Mouse (Mus musculus): ENCODE data around the gene Cd4. TPM values are rescaled to one million over a fixed set of nuclear protein-coding genes. Genes with fewer than 3 reads are reported as not detected.
"Not testable (repeated sequence)": the region's sequence is repeated elsewhere in the genome, so short reads cannot be mapped to it uniquely, and the experiment has no call there.

The Cd4 gene
- total RNA-seq, 2 experiments from 2014 or later, result 1.2 TPM; not detected in 1

DNA sequence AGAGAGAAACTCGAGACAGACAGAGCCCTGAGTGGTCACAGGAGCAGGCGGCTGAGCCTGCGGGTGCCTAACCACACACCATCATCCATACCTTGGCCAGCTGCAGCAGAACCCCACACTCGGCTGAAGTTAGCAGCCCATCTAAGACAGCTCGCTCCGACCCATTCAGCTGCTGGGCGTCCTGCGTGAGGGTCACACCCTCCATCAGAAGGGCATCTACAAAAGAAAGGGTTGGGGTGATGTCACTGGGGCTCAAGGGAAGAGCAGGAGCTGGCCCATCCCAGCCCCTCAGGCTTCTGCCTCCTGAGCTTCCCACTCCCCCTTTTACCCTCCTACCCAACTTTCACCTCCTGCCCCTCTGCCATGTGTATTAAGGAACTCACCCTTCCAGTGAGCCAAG is 37.5 kb downstream of the Cd4 start:
- DNase-seq, result no peak

- DNase-seq, result peak; percentile 81
Observed at GRCm38 (mm10) chr6:124847305-124847704, 40.7 kb downstream of the Cd4 start.

DNA sequence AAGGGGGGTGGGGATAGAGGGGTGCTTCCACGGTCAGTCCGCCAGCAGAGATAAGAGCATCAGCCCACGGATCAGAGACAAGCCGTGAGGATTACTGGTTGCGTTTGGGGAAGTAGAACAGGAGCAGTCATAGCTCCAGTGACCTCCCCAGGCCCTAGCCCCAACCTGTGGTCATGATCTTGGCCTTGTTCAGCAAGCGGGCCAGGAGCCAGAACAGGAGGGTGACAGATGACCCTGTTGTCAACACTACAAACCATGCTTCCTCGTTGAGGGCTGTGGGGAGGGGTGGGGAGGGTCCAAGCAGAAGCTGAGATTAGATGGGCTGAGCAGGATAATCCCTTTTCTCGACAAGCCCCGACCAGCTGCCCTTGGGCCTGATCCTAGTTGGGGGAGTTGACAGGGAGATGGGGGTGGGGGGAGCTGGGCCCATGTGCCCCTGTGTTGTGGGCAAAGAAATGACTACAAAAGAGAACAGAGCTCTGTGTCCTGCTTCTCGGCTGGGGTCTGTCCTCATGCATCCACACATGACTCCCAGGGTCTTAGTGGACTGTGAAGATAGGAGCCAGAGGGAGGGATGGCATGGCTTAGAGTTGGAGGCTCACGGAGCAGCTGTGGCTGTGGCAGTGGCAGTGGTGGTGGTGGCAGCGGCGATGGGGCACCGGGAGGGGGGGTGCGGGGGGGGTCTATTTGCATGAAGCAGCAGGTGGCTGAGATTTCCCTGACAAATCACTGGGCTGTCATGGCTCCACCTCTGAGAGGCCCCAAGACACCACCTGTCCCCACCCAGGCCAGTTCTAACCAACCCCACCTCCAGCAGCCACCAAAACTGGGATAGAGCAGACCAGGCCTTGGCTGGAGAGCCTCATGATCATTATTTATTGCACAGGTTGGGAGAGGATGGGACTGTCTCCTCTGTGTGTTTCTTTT is 47.5 kb downstream of the Cd4 start, which contains the start of gene Gnb3:
Gnb3 (minus strand) TSS at position 35 of the 927 bp plus-strand sequence.
- no peak for DNase-seq

DNA sequence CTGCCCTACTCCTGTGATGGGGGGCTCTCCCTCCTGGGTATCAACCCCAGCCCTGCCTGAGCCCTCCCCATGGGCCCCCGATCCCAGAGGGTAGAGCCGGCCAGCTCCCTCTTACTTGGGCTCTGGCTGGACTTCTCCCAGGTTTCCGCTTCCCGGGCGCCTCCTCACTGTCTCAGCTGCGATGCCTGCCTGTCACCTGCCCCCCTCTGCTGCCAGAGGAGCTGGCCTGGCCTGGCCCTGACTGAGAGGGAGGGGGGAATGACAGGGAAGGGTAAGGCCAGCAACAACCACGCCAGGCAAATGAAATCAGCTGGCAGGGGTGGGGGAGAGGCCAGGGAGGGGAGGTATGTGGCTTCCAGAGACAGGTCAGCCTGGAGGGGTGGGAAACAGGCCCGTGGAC is 48.2 kb downstream of the Cd4 start:
- DNase-seq, result peak; percentile 59

- DNase-seq, result no peak
Observed at GRCm38 (mm10) chr6:124836411-124836810, 51.6 kb downstream of the Cd4 start.

DNA sequence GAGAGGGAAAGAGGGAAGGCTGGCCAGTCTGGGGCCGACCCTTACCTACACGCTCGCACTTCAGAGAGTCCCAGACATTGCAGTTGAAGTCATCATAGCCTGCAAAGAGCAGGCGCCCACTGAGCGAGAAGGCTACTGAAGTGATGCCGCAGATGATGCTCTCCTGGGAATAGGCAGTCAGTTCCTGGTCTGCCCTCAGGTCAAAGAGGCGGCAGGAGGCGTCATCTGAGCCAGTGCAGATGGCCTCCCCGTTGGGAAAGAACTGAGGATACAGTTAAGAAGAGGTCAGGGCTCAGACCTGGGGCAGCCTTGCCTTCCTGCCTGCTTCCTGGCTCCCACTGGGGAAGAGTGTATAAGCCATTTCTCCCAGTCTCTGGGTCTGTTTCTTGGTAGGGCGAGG is 52.5 kb downstream of the Cd4 start:
- no peak for DNase-seq

DNA sequence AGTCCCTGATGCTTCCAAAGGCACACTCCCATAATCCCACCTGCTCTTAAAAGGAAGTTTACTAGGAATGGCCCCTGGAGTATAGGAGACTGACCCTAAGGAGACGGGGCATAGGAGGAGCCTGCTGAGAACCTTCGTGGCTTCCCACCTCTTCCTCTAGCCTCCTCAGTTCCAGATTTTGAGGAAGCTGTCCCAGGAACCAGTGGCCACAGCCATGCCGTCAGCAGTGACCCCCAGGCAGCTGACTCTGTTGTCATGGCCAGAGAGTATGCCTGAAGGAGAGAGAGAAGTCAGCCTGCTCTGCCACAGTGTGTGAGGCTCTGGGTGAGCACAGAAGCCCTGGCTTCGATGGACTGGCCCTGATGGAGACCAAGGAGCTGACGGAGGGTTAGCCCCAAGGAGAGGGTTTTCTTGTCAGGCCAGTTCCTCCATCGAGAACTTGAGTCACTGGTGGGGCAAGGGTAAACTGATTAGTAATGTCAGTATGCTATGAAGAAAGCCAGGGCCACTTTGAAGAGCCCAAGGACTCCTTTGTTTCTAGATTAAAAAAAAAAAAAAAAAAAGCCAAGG is 53.4 kb downstream of the Cd4 start:
- DNase-seq, result no peak

DNA sequence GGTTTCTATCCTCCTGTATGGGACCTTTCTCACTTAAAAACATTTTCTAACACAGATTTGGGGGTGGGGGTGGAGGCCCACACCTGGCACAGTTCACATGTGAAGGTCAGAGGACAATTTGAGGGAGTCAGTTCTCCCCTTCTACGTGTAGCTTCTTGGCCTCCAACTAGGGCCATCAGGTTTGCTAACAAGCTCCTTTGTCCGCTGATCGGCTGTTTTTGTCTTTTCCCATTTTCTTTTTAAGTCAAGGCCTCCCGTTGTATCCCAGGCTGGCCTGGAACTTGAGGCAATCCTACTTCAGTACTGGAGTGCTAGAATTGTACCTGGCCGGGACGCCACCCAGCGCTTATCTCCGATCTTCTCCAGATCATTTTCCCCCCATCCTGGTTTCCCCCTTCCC is 56.4 kb downstream of the Cd4 start:
- no peak for DNase-seq

DNA sequence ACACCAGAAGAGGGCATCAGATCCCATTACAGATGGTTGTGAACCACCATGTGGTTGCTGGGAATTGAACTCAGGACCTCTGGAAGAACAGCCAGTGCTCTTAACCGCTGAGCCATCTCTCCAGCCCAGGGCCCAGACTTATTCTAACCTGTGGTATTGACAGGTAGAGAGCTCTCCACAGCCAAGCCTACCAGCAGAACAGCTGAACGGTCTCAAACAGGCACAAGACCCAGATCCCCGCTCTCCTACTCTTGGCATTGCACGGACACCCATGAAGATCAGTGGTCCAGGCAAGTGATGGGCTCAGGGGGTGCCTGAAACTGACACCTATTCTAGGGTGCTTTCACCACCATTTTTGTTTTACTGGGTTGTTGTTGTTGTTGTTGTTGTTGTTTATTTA is 56.8 kb downstream of the Cd4 start:
- DNase-seq, result not testable (repeated sequence)

DNA sequence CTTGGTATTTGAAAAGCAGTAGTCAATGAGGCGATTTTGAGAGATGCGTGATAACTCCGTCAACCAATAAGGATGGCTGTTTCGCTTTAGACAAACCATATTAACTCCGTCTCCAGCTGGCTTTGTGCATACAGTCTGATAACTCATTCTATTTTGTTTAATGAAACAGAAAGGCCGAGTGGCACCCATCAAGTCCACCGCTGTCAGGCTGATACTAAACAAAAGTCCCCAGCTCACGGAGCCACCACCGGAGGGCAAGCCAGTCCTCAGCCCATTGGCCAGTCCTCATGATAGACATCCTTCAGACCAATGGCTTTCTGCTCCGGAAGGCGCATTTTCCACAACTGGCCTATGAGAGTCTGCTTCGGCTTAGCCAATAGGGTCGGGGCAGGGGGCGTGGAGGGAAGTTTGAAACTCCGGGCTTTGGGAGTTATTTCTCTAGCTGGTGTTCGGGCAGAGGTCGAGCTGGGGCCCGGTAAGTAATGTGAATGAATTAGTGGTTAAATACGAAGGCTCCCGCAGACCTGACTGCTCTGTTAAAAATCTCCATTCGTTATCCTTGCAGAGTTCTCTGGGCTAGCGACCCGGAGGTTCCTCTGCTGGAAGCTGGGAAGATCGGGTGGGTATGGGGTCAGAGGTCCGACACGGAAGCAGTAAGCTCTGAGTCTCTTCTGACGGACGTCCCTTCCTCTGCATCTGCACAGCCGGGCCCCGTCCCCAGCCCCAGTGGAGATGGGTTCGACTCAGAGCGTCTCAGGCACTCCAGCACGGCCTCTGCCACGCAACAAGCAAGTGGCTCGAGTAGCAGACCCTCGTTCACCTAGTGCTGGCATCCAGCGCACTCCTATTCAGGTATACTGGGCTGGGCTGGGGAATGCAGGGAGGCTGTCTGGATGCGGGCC is 58.0 kb downstream of the Cd4 start:
- peak; percentile 94 for DNase-seq

DNA sequence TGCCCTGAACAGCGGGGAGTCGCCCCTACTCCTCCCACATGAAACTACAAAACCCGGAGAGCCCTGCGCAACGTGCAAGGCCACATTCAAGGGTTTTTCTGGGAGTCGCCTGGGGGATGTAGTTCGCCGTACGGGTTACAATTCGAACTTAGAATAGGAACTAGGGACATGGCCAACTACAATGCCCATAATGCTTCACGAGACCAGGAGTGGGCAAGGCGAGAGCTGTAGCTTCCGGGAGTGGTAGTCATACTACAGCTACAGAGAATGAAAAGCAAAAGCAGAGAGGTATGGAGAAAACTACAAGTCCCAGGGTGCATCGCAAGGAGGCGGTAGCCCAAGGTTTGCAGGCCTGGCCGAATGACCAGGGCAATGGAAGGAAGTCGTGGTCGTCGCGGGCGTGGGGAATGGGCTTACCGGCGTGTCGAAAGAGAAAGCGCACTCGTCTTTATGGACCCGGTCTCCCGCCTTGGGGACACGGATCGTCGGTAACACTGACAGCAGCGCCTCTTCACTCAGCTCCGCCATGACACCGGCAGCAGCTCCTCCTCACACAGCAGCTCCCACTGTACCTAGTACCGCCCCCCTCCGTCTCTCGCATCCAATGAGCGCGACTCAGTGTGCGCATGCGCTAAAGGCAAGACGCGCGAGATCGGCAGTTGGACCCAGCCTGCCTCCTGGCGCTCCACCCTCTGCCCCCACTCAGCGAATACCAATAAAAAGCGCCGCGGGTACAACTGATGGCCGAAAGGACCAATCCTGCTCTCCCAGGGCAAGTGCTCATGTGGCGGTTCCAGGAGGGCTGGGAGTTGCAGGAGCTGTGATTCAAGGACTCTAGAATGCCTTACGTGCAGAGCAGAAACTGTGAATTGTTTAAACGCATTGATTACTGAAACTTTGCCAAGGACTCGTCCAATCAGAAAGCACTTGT is 58.9 kb downstream of the Cd4 start, which contains the start of the genes Usp5 and Cdca3:
Usp5 (minus strand) TSS at position 617 of the 931 bp plus-strand sequence.
Cdca3 (plus strand) TSS at position 680 of the 931 bp plus-strand sequence.
- peak; percentile 100 for DNase-seq

DNA sequence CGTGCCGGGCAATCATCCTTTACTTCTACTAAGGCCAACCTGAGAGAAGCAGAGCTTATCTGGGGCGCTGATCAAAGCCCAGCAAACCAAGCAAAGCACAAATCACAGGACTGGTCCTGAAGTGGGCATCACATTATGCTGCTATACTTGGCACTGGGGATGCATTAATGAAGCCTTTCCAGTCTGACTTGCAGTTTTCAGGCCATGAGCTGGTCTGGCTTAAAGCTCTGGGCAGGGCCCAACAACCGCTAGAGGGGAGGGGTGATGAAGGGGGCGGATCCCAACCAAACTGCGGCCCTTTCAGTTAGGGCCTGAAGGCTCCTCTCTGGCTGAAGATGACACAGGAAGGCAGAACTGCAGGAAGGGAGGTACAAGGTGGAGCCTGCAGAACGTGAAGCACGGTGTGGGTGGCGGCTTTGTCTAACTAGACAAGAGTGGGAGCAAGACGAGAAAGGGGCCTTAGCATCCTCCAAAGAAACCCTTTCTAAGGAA is 59.9 kb downstream of the Cd4 start:
- DNase-seq, result peak; percentile 42

DNA sequence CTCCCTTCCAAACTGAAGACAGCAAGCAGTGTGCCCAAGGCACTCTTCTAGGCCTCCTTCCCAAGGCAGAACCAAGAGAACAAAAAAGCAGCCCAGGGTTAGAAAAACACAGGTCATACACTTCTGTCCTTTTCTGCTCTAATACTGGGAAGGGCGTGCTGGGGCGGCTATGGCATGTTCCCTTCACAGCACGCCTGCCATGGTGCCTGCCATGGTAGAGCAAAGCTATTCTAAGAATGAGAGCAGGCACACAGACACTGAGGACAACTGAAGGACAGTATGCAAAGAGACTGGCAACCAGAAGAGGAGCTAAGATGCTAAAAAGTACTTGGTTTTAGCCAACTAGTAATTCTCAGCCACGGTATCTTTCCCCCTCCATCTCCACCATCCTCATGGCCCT is 66.0 kb downstream of the Cd4 start:
- DNase-seq, result no peak

DNA sequence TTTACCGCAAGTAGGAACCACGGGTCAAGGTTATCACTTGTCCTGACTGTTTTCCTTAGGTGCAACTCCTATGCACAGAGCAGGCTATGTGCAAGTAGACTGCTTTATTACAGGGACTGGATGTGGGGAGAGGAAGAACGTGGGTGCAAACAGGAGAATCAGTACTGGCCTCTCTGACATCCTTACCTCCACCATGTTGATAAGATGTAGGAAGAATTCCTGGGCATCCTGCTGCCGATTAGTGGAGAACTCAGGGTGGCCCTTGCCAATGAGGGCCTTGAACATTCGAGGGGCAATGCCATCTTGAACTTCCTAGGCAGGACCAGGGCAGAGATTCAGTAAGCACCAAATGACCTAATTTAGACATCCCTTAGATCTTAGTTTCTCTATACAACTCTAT is 67.1 kb downstream of the Cd4 start:
- no peak for DNase-seq

DNA sequence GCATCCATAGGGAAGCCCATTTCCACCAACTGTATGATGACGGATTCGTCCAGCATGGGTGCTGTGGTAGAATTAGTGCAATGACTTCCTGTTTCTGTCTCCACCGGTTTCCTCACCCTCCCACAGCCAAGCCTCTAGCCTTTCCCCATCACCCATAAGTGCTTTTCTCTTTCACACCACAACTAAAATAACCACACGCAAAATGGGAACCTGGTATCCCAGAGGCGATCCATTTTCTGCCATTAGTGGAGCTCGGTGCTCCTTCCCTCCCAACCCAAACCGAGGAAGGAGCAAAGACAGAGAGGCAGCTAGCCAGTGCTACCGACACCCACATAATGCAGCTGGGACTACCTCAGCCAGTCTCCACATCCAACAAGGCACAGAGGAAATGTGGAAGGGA is 70.0 kb downstream of the Cd4 start:
- DNase-seq, result no peak

DNA sequence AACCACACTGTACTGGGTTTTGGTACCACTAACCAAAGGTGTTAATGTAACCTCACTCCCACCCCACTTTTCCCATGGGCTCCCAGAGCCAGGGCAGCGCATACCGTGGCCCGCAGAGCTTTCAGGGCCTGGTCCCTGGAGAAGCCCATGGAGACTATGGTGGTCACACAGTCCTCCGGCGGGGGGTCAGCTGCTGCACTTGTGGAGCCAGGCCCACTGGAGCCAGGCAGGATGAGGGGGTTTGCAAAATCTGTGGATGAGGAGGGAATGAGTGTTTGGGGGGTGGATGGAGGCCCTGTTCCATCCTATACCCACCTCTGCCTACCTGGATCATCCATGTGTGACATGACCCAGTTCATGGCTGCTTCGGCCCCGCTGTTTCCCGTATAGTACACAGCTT is 70.5 kb downstream of the Cd4 start:
- DNase-seq, result no peak

- no peak for DNase-seq
Observed at GRCm38 (mm10) chr6:124817125-124817524, 70.9 kb downstream of the Cd4 start.

- no peak for DNase-seq
Observed at GRCm38 (mm10) chr6:124816611-124817010, 71.4 kb downstream of the Cd4 start.

DNA sequence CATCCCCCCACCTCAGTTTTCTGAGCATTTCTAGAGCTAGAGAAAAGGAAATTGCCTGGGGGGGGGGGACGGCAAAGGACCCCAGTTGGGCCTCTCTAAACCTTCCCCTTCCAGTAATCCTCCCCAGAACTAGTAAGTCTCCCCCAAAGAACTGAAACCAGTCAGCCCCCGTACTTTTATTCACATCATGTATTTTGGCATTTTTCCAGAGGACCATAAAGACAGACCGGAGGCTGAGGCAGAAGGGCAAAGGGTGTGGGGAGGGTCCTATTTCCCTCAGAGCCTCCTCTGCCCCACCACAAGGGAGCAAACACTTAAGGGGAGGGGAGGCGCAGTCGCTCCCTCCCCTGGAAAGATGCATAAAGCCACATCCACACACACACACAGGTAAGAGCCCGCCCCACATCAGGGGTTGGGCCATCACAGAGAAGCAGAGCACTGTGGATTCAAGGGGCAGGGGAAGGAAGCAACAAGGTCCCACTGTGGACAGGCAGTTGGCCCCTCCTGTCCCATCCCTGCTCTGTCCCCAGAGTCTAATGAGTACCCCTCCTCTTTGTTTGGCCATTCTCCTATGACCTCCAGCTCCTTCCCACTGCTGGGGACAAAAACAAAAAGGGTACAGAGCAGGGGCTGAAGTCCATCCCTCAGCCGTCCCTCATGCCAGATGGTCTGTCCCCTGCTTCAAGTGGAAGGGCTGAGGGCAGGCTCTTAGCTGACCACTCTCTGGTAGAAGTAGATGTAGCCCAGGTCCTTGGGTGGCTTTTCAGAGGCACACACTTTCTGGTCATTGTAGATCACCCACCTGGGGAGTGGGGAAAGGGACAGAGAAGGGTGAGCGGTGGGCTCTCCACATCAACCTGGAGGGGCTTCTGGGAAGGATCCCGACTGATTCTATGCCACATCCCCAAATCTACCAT is 72.9 kb downstream of the Cd4 start:
- DNase-seq, result no peak

Measured in gastrocnemius, postnatal 25 days (tissue).